Mouse (Mus musculus) olfactory bulb, adult 2 months (tissue): ENCODE measurements around the gene Tspear.

Source experiments
- CTCF ChIP-seq: fragments of 200-500 bp; IDR thresholded peaks from 2 replicates; pipeline ENCODE4 v1.5.1; 2012; ENCODE audit warnings: low read depth, mild to moderate bottlenecking, low read length, moderate library complexity; ENCODE audit not compliant: insufficient read depth
- POLR2A ChIP-seq: fragments of 200-500 bp; IDR thresholded peaks from 2 replicates; pipeline ENCODE4 v1.6.1; 2012; ENCODE audit warnings: mild to moderate bottlenecking, low read depth, low read length, moderate library complexity; ENCODE audit not compliant: insufficient read depth

DNA sequence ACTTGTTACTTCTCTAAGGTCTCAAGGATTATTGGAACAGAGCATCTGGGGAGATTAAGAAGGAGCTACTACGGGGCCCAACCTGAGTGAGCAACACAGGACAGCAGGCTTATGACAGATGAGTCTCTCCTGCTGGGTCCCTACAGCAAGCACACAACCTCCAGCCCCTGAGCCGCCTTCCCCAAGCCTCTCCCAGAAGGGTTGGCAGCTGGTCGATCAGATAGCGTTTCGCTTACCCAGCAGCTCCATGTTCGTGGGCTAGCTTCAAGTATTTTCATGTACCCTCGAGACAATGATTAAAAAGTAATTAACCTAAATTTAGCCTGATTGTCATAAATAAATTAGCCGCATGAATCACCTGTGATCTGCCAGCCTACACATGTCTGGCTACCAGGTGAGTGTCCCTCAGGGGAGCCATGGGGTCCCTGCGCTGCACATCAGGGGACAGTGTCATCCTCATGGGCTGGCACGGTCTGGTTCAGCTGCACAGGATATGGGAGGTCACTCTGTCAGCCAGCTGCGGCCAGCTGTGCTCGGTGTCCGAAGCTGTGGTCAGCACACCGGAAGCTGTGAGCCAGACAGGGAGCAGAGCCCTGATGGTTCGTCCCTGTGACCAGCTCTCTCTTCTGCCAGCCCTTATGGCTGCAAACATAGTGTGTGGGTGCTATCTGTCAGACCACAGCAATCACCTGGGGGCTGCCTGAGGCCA lies 27.9 kb upstream of the Tspear start:
- TF ChIP-seq CTCF (no peak), POLR2A (no peak)
